Mouse (Mus musculus): ENCODE results near the gene Henmt1. TPM values are rescaled to one million over a fixed set of nuclear protein-coding genes. Genes with fewer than 3 reads are reported as not detected.

The Henmt1 gene
- polyA plus RNA-seq, 1 experiment from 2014 or later, result 0.51 TPM

- Histone ChIP-seq H3K27me3 (ENCODE audit: control insufficient read depth, insufficient read depth, low read length) (no peaks in the 10 kb centered on the region), H3K9ac (ENCODE audit: low read depth, low read length) (no peak overlapping the region), H3K9me3 (ENCODE audit: control insufficient read depth, low read length) (no peaks in the 10 kb centered on the region), H3K27ac (ENCODE audit: low read depth, low read length) (no peak overlapping the region), H3K4me3 (ENCODE audit: low read length) (no peak overlapping the region), H3K4me2 (replicated peaks; ENCODE audit: low read depth, low read length) (no peak overlapping the region), H3K36me3 (ENCODE audit: control insufficient read depth, insufficient read depth, low read length) (no peaks in the 10 kb centered on the region), H3K4me1 (ENCODE audit: control insufficient read depth, insufficient read depth, low read length) (no peaks in the 10 kb centered on the region)
- no peak for ATAC-seq (ENCODE audit: low FRiP score, low TSS enrichment)
- 71% methylated on average over 4 of the region's 4 CpGs for WGBS
Observed at GRCm38 (mm10) chr3:108997762-108998161, 58.1 kb downstream of the Henmt1 start.

- H3K4me1 ChIP-seq (ENCODE audit: control insufficient read depth, insufficient read depth, low read length), result no peaks in the 10 kb centered on the region
- H3K9me3 ChIP-seq (ENCODE audit: control insufficient read depth, low read length), result no peaks in the 10 kb centered on the region
- 96% methylated on average over 1 of the region's 1 CpGs for WGBS
- no peak for ATAC-seq (ENCODE audit: low FRiP score, low TSS enrichment)
- no peaks in the 10 kb centered on the region for H3K27me3 ChIP-seq (ENCODE audit: control insufficient read depth, insufficient read depth, low read length)
- no peak overlapping the region for H3K4me3 ChIP-seq (ENCODE audit: low read length)
- H3K36me3 ChIP-seq (ENCODE audit: control insufficient read depth, insufficient read depth, low read length), result no peaks in the 10 kb centered on the region
- H3K9ac ChIP-seq (ENCODE audit: low read depth, low read length), result no peak overlapping the region
- no peak overlapping the region for H3K27ac ChIP-seq (ENCODE audit: low read depth, low read length)
- no peak overlapping the region for H3K4me2 ChIP-seq (replicated peaks; ENCODE audit: low read depth, low read length)
Observed at GRCm38 (mm10) chr3:108999173-108999572, 59.5 kb downstream of the Henmt1 start.

- H3K27me3 ChIP-seq (ENCODE audit: control insufficient read depth, insufficient read depth, low read length), result no peaks in the 10 kb centered on the region
- H3K9me3 ChIP-seq (ENCODE audit: control insufficient read depth, low read length), result no peaks in the 10 kb centered on the region
- no peak overlapping the region for H3K27ac ChIP-seq (ENCODE audit: low read depth, low read length)
- no peaks in the 10 kb centered on the region for H3K36me3 ChIP-seq (ENCODE audit: control insufficient read depth, insufficient read depth, low read length)
- ATAC-seq (ENCODE audit: low FRiP score, low TSS enrichment), result no peak
- no peaks in the 10 kb centered on the region for H3K4me1 ChIP-seq (ENCODE audit: control insufficient read depth, insufficient read depth, low read length)
- no peak overlapping the region for H3K4me3 ChIP-seq (ENCODE audit: low read length)
- WGBS, result 73% methylated on average over 5 of the region's 5 CpGs
- no peak overlapping the region for H3K9ac ChIP-seq (ENCODE audit: low read depth, low read length)
- no peak overlapping the region for H3K4me2 ChIP-seq (replicated peaks; ENCODE audit: low read depth, low read length)
Observed at GRCm38 (mm10) chr3:109005777-109006176, 66.1 kb downstream of the Henmt1 start.

GRCm38 (mm10) chr3:109008180-109008579 is 68.5 kb downstream of the Henmt1 start:
- no peak overlapping the region for H3K9ac ChIP-seq (ENCODE audit: low read depth, low read length)
- H3K4me3 ChIP-seq (ENCODE audit: low read length), result no peak overlapping the region
- H3K4me1 ChIP-seq (ENCODE audit: control insufficient read depth, insufficient read depth, low read length), result peaks cover 8% of the 10 kb centered on the region; the same call in 1 of the 2 replicates
- H3K27ac ChIP-seq (ENCODE audit: low read depth, low read length), result no peak overlapping the region
- no peaks in the 10 kb centered on the region for H3K36me3 ChIP-seq (ENCODE audit: control insufficient read depth, insufficient read depth, low read length)
- ATAC-seq (ENCODE audit: low FRiP score, low TSS enrichment), result no peak
- no peaks in the 10 kb centered on the region for H3K27me3 ChIP-seq (ENCODE audit: control insufficient read depth, insufficient read depth, low read length)
- 90% methylated on average over 5 of the region's 5 CpGs for WGBS
- H3K9me3 ChIP-seq (ENCODE audit: control insufficient read depth, low read length), result no peaks in the 10 kb centered on the region
- H3K4me2 ChIP-seq (replicated peaks; ENCODE audit: low read depth, low read length), result no peak overlapping the region

Other genes starting within 250 kb of the Henmt1 start
- gene Gpsm2, start 217.6 kb upstream of the Henmt1 start, polyA plus RNA-seq (2014; fragmentation: Nextera tagmentation; extraction: Ambion mirVana), result 25.3 and 52.4 TPM in 2 replicates
- 0.14 TPM in 1 of 2 replicates, not detected in the other for gene Aknad1, start 200.2 kb upstream of the Henmt1 start, polyA plus RNA-seq (2014; fragmentation: Nextera tagmentation; extraction: Ambion mirVana)
- 27.5 and 32.1 TPM in 2 replicates for gene Stxbp3, start 99.3 kb upstream of the Henmt1 start, polyA plus RNA-seq (2014; fragmentation: Nextera tagmentation; extraction: Ambion mirVana)
- not detected in 2 replicates for gene Fndc7, start 49.9 kb upstream of the Henmt1 start, polyA plus RNA-seq (2014; fragmentation: Nextera tagmentation; extraction: Ambion mirVana)
- 58.3 and 73.7 TPM in 2 replicates for gene Prpf38b, start 28.1 kb upstream of the Henmt1 start, polyA plus RNA-seq (2014; fragmentation: Nextera tagmentation; extraction: Ambion mirVana)
- not detected in 2 replicates for gene Gm9857, start 572 bp downstream of the Henmt1 start, polyA plus RNA-seq (2014; fragmentation: Nextera tagmentation; extraction: Ambion mirVana)
- 6.1 and 6.3 TPM in 2 replicates for gene Fam102b, start 87.7 kb downstream of the Henmt1 start, polyA plus RNA-seq (2014; fragmentation: Nextera tagmentation; extraction: Ambion mirVana)
- not detected in 2 replicates for gene Slc25a54, start 140.6 kb downstream of the Henmt1 start, polyA plus RNA-seq (2014; fragmentation: Nextera tagmentation; extraction: Ambion mirVana)
- gene Slc25a24, start 183.3 kb downstream of the Henmt1 start, polyA plus RNA-seq (2014; fragmentation: Nextera tagmentation; extraction: Ambion mirVana), result 17.6 and 25.1 TPM in 2 replicates